Mouse (Mus musculus): ENCODE measurements at regions not wholly inside any gene's neighbourhood (a gene's known extent, or its start where the extent isn't known, plus 50 kb on each side); places are given as distances from the start of the nearest gene placed in this dataset.

GRCm38 (mm10) chr13:85639376-85640229 lies 350.7 kb upstream of the Rasa1 start:
- Histone ChIP-seq H3K27ac (ENCODE audit: low read depth, low read length) (no peak overlapping the region), H3K9ac (ENCODE audit: low read depth, low read length) (no peak overlapping the region), H3K27me3 (replicated peaks; ENCODE audit: control insufficient read depth, insufficient read depth, low read length) (no peaks in the 10 kb centered on the region), H3K4me1 (ENCODE audit: control insufficient read depth, insufficient read depth, low read depth, low read length) (no peaks in the 10 kb centered on the region), H3K36me3 (ENCODE audit: control insufficient read depth, insufficient read depth, low read length) (no peaks in the 10 kb centered on the region), H3K9me3 (ENCODE audit: control insufficient read depth, low read length) (no peaks in the 10 kb centered on the region), H3K4me2 (ENCODE audit: low read length) (peak overlapping the region; percentile 14; the same call in 1 of the 2 replicates), H3K4me3 (ENCODE audit: low read length) (no peak overlapping the region)
- ATAC-seq = peak; percentile 85
- 27% methylated on average over 8 of the region's 8 CpGs for WGBS

GRCm38 (mm10) chr13:85629506-85630175 lies 340.7 kb upstream of the Rasa1 start:
- WGBS = 71% methylated on average over 4 of the region's 4 CpGs
- no peak for ATAC-seq
- no peaks in the 10 kb centered on the region for H3K27me3 ChIP-seq (replicated peaks; ENCODE audit: control insufficient read depth, insufficient read depth, low read length)
- H3K9ac ChIP-seq (ENCODE audit: low read depth, low read length) = no peak overlapping the region
- H3K4me2 ChIP-seq (ENCODE audit: low read length) = no peak overlapping the region
- H3K4me3 ChIP-seq (ENCODE audit: low read length) = no peak overlapping the region
- no peaks in the 10 kb centered on the region for H3K36me3 ChIP-seq (ENCODE audit: control insufficient read depth, insufficient read depth, low read length)
- no peaks in the 10 kb centered on the region for H3K9me3 ChIP-seq (ENCODE audit: control insufficient read depth, low read length)
- H3K27ac ChIP-seq (ENCODE audit: low read depth, low read length) = no peak overlapping the region
- H3K4me1 ChIP-seq (ENCODE audit: control insufficient read depth, insufficient read depth, low read depth, low read length) = no peaks in the 10 kb centered on the region
